Mouse (Mus musculus): Measurements from ENCODE around the gene Rictor. TPM values are rescaled to one million over a fixed set of nuclear protein-coding genes. Genes with fewer than 3 reads are reported as not detected.

Gene Rictor
- 50.0 and 50.8 TPM in 2 replicates for polyA plus RNA-seq (2014; fragmentation: Nextera tagmentation; extraction: Ambion mirVana)

GRCm38 (mm10) chr15:6707936-6708525, at the start of gene Rictor:
Gene Rictor (plus strand): TSS chr15:6708379.
- peak within 1 kb of the TSS; percentile 85 for H3K9ac ChIP-seq (replicated peaks; ENCODE audit: low read depth, low read length)
- no peaks in the 10 kb centered on the region for H3K36me3 ChIP-seq (ENCODE audit: control insufficient read depth, insufficient read depth, low read length)
- peaks cover 18% of the 10 kb centered on the region; the same call in 1 of the 2 replicates for H3K4me1 ChIP-seq (ENCODE audit: control insufficient read depth, insufficient read depth, low read length)
- no peaks in the 10 kb centered on the region for H3K9me3 ChIP-seq (ENCODE audit: control insufficient read depth, low read depth, low read length)
- peak within 1 kb of the TSS; percentile 91 for H3K4me2 ChIP-seq (replicated peaks; ENCODE audit: low read depth, low read length)
- peak; percentile 83 for ATAC-seq (ENCODE audit: insufficient number of reproducible peaks, insufficient read depth, low FRiP score, low read depth)
- H3K4me3 ChIP-seq (ENCODE audit: low read depth, low read length): peak within 1 kb of the TSS; percentile 91
- 1% methylated on average over 60 of the region's 82 CpGs for WGBS
- no peaks in the 10 kb centered on the region for H3K27me3 ChIP-seq (ENCODE audit: control insufficient read depth, insufficient read depth, low read length)
- peak within 1 kb of the TSS; percentile 92 for H3K27ac ChIP-seq (ENCODE audit: low read length)

DNA sequence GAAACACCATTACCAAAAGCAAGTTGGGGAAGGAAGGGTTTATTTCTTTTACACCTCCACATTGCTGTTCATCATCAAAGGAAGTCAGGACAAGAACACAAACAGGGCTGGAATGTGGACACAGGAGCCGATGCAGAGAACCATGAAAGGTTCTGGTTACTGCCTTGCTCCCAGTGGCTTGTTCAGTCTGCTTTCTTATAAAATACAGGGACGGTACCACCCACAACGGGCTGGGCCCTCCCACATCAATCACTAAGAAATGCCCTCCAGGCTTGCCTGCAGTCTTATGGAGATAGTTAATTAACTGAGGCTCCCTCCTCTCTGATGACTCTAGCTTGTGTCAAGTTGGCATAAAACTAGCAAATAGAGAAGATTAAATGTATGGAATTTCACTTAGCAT, 46.2 kb upstream of the Rictor start:
- H3K9ac ChIP-seq (replicated peaks; ENCODE audit: low read depth, low read length): no peak overlapping the region
- no peaks in the 10 kb centered on the region for H3K27me3 ChIP-seq (ENCODE audit: control insufficient read depth, insufficient read depth, low read length)
- WGBS: 45% methylated on average over 3 of the region's 3 CpGs
- H3K4me2 ChIP-seq (replicated peaks; ENCODE audit: low read depth, low read length): no peak overlapping the region
- no peak overlapping the region for H3K4me3 ChIP-seq (ENCODE audit: low read depth, low read length)
- no peaks in the 10 kb centered on the region for H3K36me3 ChIP-seq (ENCODE audit: control insufficient read depth, insufficient read depth, low read length)
- no peak for ATAC-seq (ENCODE audit: insufficient number of reproducible peaks, insufficient read depth, low FRiP score, low read depth)
- H3K27ac ChIP-seq (ENCODE audit: low read length): no peak overlapping the region
- no peaks in the 10 kb centered on the region for H3K9me3 ChIP-seq (ENCODE audit: control insufficient read depth, low read depth, low read length)
- no peaks in the 10 kb centered on the region for H3K4me1 ChIP-seq (ENCODE audit: control insufficient read depth, insufficient read depth, low read length)

- no peak overlapping the region for H3K4me2 ChIP-seq (replicated peaks; ENCODE audit: low read depth, low read length)
- H3K36me3 ChIP-seq (ENCODE audit: control insufficient read depth, insufficient read depth, low read length): no peaks in the 10 kb centered on the region
- no peak for ATAC-seq (ENCODE audit: insufficient number of reproducible peaks, insufficient read depth, low FRiP score, low read depth)
- H3K27me3 ChIP-seq (ENCODE audit: control insufficient read depth, insufficient read depth, low read length): no peaks in the 10 kb centered on the region
- H3K4me3 ChIP-seq (ENCODE audit: low read depth, low read length): no peak overlapping the region
- no peaks in the 10 kb centered on the region for H3K9me3 ChIP-seq (ENCODE audit: control insufficient read depth, low read depth, low read length)
- H3K9ac ChIP-seq (replicated peaks; ENCODE audit: low read depth, low read length): no peak overlapping the region
- H3K4me1 ChIP-seq (ENCODE audit: control insufficient read depth, insufficient read depth, low read length): no peaks in the 10 kb centered on the region
- WGBS: 68% methylated on average over 7 of the region's 7 CpGs
- no peak overlapping the region for H3K27ac ChIP-seq (ENCODE audit: low read length)
Observed at GRCm38 (mm10) chr15:6663991-6664390, 44.2 kb upstream of the Rictor start.

- Histone ChIP-seq H3K4me1 (ENCODE audit: control insufficient read depth, insufficient read depth, low read length) (no peaks in the 10 kb centered on the region), H3K27ac (ENCODE audit: low read length) (no peak overlapping the region), H3K9ac (replicated peaks; ENCODE audit: low read depth, low read length) (no peak overlapping the region), H3K4me2 (replicated peaks; ENCODE audit: low read depth, low read length) (no peak overlapping the region), H3K9me3 (ENCODE audit: control insufficient read depth, low read depth, low read length) (no peaks in the 10 kb centered on the region), H3K4me3 (ENCODE audit: low read depth, low read length) (no peak overlapping the region), H3K27me3 (ENCODE audit: control insufficient read depth, insufficient read depth, low read length) (no peaks in the 10 kb centered on the region), H3K36me3 (ENCODE audit: control insufficient read depth, insufficient read depth, low read length) (no peaks in the 10 kb centered on the region)
- 17% methylated on average over 5 of the region's 5 CpGs for WGBS
- ATAC-seq (ENCODE audit: insufficient number of reproducible peaks, insufficient read depth, low FRiP score, low read depth): no peak
Observed at GRCm38 (mm10) chr15:6666072-6666471, 42.1 kb upstream of the Rictor start.

DNA sequence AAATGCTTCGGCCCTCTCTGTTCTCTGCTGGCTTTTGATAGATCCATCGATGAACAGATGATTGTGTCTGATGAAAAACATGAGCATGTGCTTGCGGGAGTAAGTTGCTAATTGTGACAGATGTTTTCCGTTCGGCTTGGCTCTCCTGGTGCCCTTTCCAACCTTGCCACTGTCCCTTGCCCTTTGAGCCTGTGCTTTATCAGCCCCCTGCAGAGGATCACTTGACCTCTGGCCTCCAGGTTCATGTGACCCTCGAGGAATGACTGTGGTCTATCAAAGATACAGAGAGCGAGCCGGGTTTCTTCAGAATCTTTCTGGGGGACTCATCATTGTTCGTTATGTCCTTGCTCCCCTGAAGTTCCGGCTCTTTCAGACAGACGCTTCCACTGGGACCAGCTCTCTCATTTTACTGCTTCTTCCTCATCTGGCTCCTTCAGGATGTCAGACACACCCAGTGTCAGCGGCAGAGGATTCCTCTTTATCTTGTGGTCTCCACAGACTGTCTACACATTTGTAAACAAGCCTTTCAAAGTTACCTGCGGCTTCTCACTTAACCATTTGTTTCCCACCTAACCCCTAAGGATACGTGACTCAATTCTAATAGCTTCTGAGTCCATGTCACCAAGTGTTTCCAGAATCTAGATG, 39.3 kb upstream of the Rictor start:
- Histone ChIP-seq H3K4me1 (ENCODE audit: control insufficient read depth, insufficient read depth, low read length) (no peaks in the 10 kb centered on the region), H3K4me2 (replicated peaks; ENCODE audit: low read depth, low read length) (no peak overlapping the region), H3K27ac (ENCODE audit: low read length) (no peak overlapping the region), H3K4me3 (ENCODE audit: low read depth, low read length) (no peak overlapping the region), H3K36me3 (ENCODE audit: control insufficient read depth, insufficient read depth, low read length) (no peaks in the 10 kb centered on the region), H3K9me3 (ENCODE audit: control insufficient read depth, low read depth, low read length) (no peaks in the 10 kb centered on the region), H3K9ac (replicated peaks; ENCODE audit: low read depth, low read length) (no peak overlapping the region), H3K27me3 (ENCODE audit: control insufficient read depth, insufficient read depth, low read length) (no peaks in the 10 kb centered on the region)
- no peak for ATAC-seq (ENCODE audit: insufficient number of reproducible peaks, insufficient read depth, low FRiP score, low read depth)
- WGBS: 28% methylated on average over 14 of the region's 14 CpGs

DNA sequence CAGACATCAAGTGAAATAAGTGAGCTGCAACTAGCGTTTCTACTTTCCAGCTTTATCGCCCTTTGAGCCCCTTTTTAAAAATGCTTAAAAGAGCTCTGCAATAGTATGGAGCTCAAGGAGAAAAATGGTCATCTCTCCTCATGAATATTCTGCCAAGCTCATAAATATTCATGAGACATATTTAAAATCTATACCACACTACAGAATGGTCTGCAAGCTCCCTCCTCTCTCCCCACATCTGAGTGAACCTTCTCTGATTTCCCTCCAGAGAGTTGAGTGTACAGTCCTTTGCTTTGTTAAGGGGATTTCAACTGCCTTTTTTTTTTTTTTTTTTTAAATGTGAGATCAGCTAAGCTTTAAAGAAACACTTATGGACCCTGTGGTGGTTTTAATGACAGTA, 29.7 kb upstream of the Rictor start:
- Histone ChIP-seq H3K27me3 (ENCODE audit: control insufficient read depth, insufficient read depth, low read length) (no peaks in the 10 kb centered on the region), H3K9ac (replicated peaks; ENCODE audit: low read depth, low read length) (no peak overlapping the region), H3K4me1 (ENCODE audit: control insufficient read depth, insufficient read depth, low read length) (no peaks in the 10 kb centered on the region), H3K36me3 (ENCODE audit: control insufficient read depth, insufficient read depth, low read length) (no peaks in the 10 kb centered on the region), H3K9me3 (ENCODE audit: control insufficient read depth, low read depth, low read length) (no peaks in the 10 kb centered on the region), H3K27ac (ENCODE audit: low read length) (no peak overlapping the region), H3K4me2 (replicated peaks; ENCODE audit: low read depth, low read length) (no peak overlapping the region), H3K4me3 (ENCODE audit: low read depth, low read length) (no peak overlapping the region)
- 93% methylated on average over 2 of the region's 2 CpGs for WGBS
- ATAC-seq (ENCODE audit: insufficient number of reproducible peaks, insufficient read depth, low FRiP score, low read depth): no peak

- Histone ChIP-seq H3K9ac (replicated peaks; ENCODE audit: low read depth, low read length) (no peak overlapping the region), H3K27ac (ENCODE audit: low read length) (no peak overlapping the region), H3K4me1 (ENCODE audit: control insufficient read depth, insufficient read depth, low read length) (no peaks in the 10 kb centered on the region), H3K4me3 (ENCODE audit: low read depth, low read length) (no peak overlapping the region), H3K27me3 (ENCODE audit: control insufficient read depth, insufficient read depth, low read length) (no peaks in the 10 kb centered on the region), H3K36me3 (ENCODE audit: control insufficient read depth, insufficient read depth, low read length) (no peaks in the 10 kb centered on the region), H3K4me2 (replicated peaks; ENCODE audit: low read depth, low read length) (no peak overlapping the region), H3K9me3 (ENCODE audit: control insufficient read depth, low read depth, low read length) (no peaks in the 10 kb centered on the region)
- 70% methylated on average over 2 of the region's 2 CpGs for WGBS
- no peak for ATAC-seq (ENCODE audit: insufficient number of reproducible peaks, insufficient read depth, low FRiP score, low read depth)
Observed at GRCm38 (mm10) chr15:6702164-6702563, 6.0 kb upstream of the Rictor start.

GRCm38 (mm10) chr15:6705351-6705901, 2.8 kb upstream of the Rictor start:
- H3K27me3 ChIP-seq (ENCODE audit: control insufficient read depth, insufficient read depth, low read length): no peaks in the 10 kb centered on the region
- H3K4me3 ChIP-seq (ENCODE audit: low read depth, low read length): no peak overlapping the region
- no peak overlapping the region for H3K4me2 ChIP-seq (replicated peaks; ENCODE audit: low read depth, low read length)
- H3K27ac ChIP-seq (ENCODE audit: low read length): no peak overlapping the region
- H3K9ac ChIP-seq (replicated peaks; ENCODE audit: low read depth, low read length): no peak overlapping the region
- H3K9me3 ChIP-seq (ENCODE audit: control insufficient read depth, low read depth, low read length): no peaks in the 10 kb centered on the region
- 39% methylated on average over 7 of the region's 7 CpGs for WGBS
- ATAC-seq (ENCODE audit: insufficient number of reproducible peaks, insufficient read depth, low FRiP score, low read depth): no peak
- no peaks in the 10 kb centered on the region for H3K36me3 ChIP-seq (ENCODE audit: control insufficient read depth, insufficient read depth, low read length)
- peaks cover 8% of the 10 kb centered on the region; the same call in 1 of the 2 replicates for H3K4me1 ChIP-seq (ENCODE audit: control insufficient read depth, insufficient read depth, low read length)
